Mouse (Mus musculus) left cerebral cortex, adult 8-10 months (tissue): ENCODE results near the gene Rassf5. TPM values are rescaled to one million over a fixed set of nuclear protein-coding genes. Genes with fewer than 3 reads are reported as not detected.
"Not testable (repeated sequence)": the region's sequence is repeated elsewhere in the genome, so short reads cannot be mapped to it uniquely, and the experiment has no call there.

Experiments used
- DNase-seq, 2 experiments: peaks; one replicate each; pipeline ENCODE4 v3.0.0; 2022; ENCODE audit warnings: low spot score in 2 of 2
- total RNA-seq, 4 experiments: library from RNA; stranded (reverse); gene quantifications; 2 replicates each; pipeline ENCODE4 v1.2.4; 2022

Gene Rassf5
- total RNA-seq, 4 experiments from 2014 or later: 24.2 to 26.0 (median 25.0) TPM

DNA sequence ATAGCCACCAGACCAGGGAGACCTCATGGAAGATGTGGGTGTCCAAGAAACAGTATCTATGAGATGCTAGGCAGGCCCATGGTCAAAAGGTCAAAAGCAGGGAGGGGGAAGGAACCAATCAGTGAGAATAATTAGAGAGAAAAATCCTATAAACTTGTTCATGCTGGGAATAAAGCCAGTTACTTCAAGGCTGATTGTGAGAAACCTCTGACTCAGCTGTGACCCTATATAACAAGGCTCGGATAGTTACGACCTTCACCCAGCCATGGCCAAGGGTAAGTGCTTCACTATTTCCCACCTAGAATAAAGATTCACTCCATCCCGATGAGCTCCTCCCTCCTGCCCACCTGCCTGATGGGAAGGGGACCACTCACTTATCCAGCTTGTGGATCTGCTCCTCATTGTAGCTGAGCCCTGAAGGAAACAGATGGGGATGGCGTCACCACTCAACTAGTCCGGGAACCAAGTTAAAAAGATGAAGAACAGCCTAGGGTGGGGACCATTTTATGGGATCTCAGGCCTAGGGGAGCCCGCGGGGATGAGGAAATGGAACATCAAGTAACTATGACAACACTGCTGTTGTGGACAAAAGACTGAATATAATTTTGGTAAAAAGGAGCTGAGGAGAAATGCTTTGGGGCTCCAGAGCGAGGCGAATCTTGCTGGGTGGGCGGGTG, 14.7 kb upstream of the Rassf5 start:
- no peak for DNase-seq

DNA sequence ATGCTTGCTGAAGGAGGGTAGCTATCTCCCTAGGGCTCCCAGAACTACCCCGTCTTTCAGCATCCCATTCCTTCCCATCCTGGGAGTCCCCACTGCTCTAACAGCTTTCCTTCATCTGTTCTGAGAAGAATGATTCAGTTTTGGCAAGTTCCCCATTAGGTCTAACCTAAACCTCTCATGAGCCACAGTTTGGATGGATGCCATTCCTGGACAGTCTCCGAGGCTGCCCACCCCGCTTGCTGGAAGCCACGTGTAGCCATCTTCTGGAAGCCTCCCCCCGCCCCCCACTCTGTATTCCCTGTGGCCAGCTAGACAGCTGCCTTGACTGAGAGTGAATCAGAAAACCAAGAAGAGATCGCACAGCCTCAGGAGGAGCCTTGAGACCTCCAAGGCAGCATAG, 12.2 kb upstream of the Rassf5 start:
- no peak for DNase-seq

DNA sequence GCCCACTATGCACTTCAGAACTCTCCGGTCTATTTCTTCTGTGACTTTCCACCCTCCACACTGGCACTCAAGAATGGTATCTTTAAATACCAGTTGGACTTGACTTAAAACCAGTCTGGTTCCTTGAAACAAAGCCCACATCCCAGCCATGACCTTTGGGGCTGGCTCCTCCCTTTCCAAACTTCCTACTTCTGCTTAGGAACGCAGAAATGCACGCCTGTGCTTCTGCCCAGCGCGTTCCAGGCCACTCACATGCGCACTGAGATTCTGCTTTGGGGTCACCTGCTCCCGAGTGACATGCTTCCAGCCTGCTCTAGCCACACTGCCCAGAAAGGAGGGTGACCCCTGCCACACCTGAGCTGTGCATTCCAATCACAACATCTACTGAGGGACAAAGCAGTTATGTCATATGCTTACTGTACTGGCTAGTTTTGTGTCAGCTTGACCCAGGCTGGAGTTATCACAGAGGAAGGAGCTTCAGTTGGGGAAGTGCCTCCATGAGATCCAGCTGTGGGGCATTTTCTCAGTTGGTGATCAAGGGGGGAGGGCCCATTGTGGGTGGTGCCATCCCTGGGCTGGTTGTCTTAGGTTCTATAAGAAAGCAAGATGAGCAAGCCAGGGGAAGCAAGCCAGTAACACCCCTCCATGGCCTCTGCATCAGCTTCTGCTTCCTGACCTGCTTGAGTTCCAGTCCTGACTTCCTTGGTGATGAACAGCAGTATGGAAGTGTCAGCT, 7.6 kb upstream of the Rassf5 start:
- DNase-seq: not testable (repeated sequence)

DNA sequence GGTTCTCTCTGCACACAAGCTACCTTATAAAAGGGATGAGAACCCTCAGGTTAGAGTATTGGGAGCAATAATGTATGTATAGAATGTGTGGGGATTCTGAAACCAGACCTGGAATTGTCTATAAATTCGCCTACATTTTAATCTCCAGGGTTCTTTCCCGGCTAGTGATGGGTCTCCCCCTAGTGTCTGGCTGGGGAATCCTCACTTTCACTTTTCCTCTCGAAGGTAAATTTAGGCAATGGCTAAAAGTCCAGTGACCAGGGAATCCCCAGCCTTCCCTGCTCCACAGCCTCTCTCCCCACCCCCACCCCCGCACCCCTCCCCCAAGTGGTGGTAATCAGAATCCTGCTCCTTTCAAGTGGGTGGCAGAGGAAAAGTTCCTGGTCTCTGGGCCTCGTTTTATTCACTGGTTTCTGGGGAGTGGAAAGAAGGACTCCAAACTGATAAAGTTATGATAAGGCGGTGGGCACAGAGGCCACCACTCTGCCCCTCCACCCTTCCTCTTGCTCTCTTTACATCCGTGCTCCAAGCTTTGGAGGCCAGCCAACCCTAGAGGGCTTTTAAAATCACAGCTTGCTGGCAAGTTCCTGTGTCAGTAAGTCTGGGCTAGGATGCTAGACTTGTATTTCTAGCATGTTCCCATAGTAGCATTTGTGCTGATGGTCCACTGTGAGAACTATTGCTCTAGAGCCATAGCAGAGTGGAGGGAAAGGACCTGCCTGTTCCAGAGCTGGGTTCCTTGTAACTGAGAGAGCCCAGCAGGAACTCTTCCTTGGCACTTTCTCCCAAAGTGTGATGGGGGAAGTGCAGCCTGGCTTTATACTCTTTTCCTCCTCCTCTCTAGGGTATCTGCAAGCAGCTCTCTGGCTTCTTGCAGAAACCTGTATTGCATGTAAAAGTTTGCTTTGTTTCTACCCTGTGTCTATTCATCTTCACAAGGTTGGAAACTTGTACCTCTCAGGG, 1.7 kb upstream of the Rassf5 start:
- DNase-seq: no peak

DNA sequence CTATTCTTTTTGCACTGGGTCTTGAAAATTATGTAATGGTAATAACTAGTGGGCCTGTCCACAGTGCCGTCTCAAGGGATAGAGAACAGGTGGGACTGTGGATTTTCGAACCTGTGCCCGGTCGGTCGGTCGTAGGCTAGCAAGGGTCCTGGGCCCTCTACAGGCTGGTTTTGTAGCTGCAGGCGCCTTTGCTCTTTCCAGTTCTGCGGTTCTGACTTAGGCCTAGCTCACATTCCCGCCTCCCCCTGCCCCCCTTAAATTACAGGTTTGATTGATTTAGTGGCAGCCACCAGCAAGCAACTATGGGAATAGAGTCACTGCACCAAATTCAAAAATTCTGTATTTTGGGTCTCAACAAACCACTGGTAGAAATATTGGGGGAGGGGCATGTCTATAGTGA, 868 bp upstream of the Rassf5 start:
- no peak for DNase-seq

DNA sequence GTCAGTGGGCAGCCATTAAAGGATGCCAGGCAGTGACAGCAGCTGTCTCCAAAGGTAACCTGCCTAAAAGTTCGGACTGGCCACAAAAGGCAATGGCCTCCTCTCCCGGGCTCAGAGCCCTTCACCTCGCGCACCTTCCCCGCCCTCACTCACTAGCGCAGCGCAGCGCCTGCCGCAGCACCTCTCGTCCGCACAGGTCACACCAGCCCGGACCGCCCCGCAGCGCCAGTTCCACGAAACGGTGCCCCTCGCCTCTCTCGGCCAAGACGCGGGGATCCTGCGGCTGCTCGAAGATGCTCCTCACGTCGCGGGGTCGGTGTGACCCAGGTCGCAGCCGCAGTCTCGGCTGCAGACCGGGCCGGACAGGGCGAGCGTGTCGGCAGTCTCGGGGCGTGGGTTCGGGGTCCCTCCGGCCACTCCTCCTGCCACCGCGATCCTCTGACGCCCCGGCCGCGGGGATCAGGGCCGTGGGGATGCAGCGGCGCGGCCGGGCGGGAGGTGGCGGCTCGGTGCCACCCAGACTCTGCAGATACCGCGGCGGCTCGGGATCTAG, 446 bp downstream of the Rassf5 start:
- DNase-seq: no peak

DNA sequence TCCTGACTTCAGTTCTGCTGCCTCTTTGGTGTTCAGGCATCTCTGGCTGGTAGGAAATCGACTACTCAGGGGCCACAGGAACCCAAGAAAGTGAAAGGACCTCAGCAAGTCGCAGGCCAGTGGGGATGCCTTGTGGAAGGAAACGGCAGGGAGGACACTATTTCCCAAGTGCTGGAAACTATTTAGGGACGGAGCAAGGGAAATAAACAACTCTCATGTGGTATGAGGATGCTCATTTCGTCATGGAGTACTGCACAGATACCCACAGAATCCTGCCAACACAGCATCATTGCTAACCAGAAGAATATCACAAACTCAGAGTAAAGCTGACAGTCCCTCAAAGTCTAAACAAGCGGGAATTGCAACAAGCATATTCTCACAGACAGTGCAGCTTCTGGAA, 2.1 kb downstream of the Rassf5 start:
- DNase-seq: no peak

DNA sequence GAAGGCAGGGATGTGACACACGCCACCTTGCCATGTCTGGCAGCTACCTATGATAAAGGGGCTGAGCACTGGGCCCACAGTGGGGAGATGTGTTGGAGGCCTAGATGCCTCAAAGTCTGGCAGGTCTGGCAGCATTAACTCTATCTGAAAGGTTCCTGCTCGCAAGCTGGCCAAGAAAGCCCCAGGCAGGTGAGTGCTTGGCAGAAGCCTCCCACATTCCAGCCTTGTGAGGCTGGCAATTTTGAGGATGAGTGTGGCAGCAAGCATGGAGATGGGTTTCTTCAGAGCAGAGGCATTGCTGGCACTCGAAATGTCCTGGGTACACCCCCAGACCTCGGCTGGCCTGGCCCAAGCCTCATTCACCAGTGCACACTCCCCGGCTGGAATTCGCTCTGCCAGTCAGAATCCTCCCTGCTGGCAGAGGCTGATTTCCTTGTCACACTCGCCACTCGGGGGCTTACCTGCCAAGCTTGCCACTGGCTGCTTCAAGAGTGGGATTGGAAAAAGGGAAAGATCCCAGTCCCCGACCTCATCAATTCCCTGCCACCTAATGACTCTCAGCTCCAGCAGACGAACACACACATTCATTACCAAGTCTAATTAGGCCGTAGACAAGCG, 5.4 kb downstream of the Rassf5 start:
- no peak for DNase-seq

DNA sequence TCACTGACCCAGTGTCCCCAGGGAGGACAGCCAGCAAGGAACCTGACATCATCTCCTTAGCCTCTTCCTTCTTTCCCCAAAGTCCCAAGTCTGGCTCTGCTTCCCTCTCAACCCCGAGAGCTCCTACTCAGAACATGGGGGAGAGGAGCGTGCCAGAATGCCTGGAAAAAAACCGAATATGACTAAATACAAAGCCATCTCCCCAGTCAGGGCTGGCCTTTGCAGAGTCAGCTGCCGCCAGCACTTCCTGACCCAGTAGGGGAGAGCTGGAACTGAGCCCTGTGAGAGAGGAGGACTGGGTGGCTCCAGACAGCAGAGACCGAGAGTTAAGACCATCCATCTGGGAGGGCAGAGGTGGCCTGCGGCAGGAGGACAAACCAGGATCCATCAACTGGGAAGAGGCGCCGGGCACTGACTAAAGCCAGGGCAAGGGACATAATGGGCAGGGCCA, 6.1 kb downstream of the Rassf5 start:
- DNase-seq: no peak

DNA sequence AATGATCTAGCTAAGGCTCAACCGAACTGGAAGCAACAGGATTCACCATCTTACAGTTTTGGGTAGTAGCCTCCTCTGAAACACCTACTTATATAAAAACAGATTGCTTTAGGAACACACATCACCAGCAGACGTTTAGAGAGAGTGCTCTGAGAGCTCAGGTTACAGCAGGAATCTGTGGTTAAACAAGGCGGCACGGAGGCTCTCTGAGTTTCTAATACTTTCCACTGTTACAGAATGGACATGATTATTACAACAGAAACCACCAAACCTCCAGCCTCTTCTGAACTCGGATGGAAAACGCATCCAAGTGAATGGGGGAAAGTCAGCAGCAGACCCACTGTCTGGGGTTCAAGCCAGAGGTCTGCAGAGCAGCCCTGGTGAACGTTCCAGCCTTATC, 9.0 kb downstream of the Rassf5 start:
- no peak for DNase-seq

DNA sequence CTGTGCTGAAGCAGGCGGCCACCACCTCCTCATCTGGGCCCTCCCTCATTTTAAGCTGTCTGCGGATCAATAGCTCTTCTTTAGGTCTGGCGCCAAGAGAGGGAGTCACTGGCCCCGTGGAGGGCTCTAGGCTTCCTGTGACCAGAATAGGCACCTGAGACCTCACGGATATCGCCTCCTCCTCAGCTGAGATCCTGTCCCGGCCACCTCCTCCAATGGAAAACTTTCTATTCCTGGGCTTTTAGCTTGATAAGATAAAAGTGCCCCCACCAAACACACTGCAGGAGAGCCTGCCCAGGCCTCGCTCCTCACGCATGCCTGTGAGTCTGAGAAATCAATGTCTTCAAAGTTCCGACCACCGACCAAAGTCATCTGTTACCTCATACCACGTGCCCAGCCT, 11.5 kb downstream of the Rassf5 start:
- no peak for DNase-seq

DNA sequence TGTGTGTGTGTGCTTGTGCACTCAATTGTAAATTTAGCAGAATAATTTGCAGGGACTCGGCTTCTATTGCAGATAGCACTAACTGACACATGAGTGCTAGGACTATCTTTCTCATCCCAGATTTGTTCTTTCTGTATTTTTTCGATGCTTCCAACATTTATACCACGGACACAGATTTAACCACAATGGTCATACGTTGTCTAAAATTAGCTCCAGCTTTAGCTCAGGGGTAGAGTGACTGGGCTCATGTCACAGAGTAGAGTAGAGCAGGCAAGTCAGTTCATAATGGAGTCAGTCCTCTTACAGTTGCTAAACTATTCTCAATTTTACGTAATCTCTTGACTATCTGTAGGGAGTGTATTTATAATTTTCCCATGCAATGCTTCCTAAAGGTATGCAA, 16.4 kb downstream of the Rassf5 start:
- no peak for DNase-seq

DNA sequence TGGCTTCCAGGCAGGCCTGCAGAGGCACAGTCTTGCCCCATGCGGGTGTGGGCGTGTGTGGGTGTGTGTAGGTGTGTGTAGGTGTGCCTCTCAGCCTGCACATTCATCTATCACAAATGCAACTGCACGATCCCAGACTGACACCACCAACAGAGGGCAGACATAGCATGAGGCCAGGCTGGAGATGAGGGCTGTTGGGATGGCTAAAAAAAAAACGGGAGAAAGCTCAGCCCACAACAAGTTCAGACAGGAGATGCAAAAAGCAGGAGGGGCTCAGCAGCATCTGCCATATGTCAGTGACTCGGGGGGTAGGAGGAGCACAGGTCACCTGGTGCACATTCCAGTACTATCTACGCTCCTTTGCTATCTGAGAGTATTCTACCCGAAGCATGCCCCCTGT, 16.8 kb downstream of the Rassf5 start:
- no peak for DNase-seq

DNA sequence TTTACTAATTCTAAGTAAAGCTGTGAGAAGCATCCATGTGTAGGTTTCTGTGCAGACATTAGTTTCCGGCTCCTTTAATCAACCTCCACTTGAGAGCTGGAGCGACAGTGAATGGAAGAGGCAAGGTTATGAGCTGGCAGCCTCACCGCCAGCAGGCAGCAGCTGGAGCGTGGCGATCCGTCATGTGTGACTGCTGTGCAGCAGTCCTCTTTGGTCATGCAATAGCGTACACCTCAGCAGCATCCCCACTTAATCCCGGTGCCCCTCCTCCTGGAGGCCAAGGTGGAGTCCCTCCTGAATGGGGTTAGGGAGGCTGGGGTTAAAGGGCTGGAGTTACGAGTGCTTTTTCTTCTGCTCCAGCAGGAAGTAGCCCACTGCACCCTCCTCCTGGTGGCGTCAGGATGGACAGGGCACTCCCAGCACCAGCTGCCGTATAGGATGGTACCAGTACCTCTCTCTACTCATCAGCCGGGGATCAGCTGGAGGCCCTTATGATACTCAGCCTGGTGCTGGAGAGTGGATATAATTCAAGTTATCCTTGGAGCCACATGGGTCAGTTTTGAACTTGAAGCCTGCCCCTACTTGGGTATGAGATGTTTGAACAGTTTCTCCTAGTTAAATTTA, 20.1 kb downstream of the Rassf5 start:
- no peak for DNase-seq

DNA sequence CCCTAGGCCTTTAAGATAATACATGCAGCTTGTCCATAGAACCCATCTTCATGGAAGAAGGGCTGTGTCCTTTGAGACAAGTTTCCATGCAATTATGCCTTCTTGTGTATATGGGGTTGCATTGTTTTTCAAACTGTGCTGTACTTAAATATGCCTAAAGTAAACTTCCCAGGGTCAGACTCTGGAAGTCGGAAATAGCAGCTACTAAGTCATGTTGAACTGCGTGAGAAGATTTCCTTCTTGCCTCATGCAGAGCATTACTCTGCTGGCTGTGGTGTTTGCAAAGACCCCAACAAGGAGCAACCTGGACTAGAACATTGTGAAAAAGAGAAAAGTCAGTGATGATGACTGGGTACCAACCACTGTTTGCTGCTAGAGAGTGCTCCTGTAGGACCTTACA, 21.7 kb downstream of the Rassf5 start:
- DNase-seq: no peak

DNA sequence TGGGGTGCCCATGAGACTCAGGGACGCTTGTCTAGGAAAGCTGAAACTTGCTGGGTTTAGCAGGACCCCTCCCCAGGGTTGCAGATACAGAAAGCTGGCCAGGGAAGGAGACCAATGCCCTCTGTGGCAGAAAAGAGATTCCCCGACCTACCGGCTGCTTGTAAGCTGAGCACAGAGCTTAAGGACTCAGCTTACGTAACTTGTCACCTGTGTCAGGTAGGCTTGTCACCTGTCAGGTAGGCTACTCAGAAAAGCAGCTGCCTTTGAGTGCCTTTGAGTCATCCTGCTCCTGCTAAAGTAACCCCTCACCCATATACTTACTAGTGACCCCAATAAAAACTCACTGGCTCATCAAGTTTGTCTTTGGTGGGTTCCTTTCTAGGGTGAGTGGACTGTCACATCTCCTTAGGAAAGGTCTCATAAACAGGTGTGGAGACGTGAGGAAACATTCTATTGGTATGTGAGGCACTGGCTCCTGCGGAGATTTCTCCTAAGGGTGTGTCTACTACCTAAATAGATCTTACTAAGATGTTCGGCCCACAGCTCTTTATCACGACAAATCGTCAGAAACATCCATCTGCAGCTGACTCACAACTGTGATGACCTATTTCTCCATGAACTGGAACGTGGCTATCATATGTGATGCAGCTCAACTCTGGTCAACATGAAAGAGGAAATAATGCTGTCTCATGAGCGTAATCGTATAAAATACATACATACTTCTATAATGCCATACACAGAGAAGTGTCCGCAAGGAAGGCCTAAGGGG, 23.1 kb downstream of the Rassf5 start:
- DNase-seq: no peak

DNA sequence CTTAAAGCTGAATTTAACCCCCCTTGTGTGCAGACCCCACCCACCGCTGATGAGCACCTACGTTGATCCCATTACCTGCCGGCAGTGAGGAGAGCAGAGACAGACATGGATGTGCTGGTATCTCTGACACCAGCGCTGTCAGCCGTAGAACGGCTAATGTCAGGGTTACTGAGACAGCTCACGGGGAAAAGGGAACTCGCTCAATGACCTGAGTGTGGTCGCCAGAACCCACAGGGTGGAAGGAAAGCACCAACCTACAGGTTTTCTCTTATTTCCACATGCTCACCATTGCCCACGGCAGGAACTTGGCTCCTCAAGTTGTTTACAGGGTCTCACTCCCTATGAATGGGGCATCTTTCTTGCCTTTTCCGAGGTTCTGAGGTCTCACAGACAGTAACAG, 26.1 kb downstream of the Rassf5 start:
- DNase-seq: no peak

DNA sequence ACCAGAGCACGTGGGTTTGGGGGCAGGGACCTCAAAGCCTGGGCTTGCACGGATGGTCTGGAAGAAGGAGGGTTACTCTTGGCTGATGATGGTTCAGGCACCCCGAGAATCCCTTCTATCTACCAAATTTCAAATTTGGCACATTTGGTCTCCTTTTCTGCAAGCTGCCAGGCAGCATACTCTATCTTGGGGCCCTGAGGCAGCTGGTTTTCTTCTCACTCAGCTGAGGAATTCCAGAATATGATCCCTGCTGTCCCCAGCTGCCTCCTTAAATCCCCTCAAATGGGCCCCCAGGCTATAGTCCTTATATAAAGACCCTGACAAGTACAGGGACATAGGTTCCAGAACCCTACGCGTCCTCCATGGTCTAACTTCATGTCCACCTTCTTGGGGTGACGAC, 31.7 kb downstream of the Rassf5 start:
- no peak for DNase-seq

DNA sequence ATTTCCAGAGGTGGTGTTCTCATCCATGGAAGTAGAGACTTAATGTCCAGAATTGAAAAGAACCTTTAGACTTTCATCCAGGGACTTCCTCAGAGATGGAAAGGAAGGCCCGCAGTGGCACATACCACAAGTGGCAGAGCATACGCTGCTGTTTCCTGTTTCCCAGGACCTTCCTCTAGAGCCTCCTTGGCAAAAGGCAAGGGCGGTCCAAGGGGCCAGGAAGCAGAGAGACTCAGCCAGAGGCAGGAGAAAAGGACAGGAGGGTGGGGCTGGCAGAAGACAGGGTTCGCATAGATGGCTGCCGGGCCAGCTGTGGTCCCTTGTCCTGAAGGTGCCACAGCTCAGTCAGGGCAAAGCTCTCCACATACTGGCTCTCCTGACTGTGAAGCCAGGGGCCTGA, 32.1 kb downstream of the Rassf5 start:
- DNase-seq: no peak

DNA sequence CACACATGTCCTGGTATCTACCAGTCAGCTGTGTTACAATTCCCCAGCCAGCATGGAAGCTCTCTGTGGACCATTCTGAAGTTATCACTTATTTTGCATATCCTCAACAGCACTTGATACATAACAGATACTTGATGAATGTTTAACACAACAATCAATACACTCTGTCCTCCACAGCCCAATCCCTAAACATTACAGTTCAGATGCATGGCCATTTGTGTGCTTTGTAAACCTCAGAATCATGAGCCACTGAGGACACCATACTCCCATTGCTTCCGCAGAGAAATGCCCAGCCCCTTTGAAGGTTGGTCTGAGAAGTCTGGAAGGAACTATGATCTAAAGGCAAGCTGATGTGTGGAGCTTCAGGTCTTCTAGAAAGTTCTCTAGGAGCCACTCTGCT, 33.4 kb downstream of the Rassf5 start:
- no peak for DNase-seq
